Mouse (Mus musculus): ENCODE measurements at regions not wholly inside any gene's neighbourhood (a gene's known extent, or its start where the extent isn't known, plus 50 kb on each side); places are given as distances from the start of the nearest gene placed in this dataset.
A peak's percentile ranks its signal among the peaks of the same experiment; 100 is the strongest.

- no peak for DNase-seq (ENCODE audit: low spot score)
Observed at GRCm38 (mm10) chr1:127009699-127010098, 179.1 kb upstream of the Nckap5 start.

GRCm38 (mm10) chr1:127001700-127002099, 171.1 kb upstream of the Nckap5 start:
- DNase-seq (ENCODE audit: low spot score): peak; percentile 29

- peak; percentile 16 for DNase-seq (ENCODE audit: low spot score)
Observed at GRCm38 (mm10) chr1:126993061-126993640, 162.6 kb upstream of the Nckap5 start.

- DNase-seq (ENCODE audit: low spot score): no peak
Observed at GRCm38 (mm10) chr1:126992441-126992840, 161.8 kb upstream of the Nckap5 start.

- DNase-seq (ENCODE audit: low spot score): no peak
Observed at GRCm38 (mm10) chr1:126982805-126983204, 152.2 kb upstream of the Nckap5 start.

GRCm38 (mm10) chr1:126980311-126980710, 149.7 kb upstream of the Nckap5 start:
- no peak for DNase-seq (ENCODE audit: low spot score)

- DNase-seq (ENCODE audit: low spot score): no peak
Observed at GRCm38 (mm10) chr1:126973871-126974270, 143.3 kb upstream of the Nckap5 start.

- peak; percentile 17 for DNase-seq (ENCODE audit: low spot score)
Observed at GRCm38 (mm10) chr1:126971777-126972421, 141.3 kb upstream of the Nckap5 start.

- no peak for DNase-seq (ENCODE audit: low spot score)
Observed at GRCm38 (mm10) chr1:126971118-126971517, 140.5 kb upstream of the Nckap5 start.

- DNase-seq (ENCODE audit: low spot score): no peak
Observed at GRCm38 (mm10) chr1:126966394-126966793, 135.8 kb upstream of the Nckap5 start.

- DNase-seq (ENCODE audit: low spot score): no peak
Observed at GRCm38 (mm10) chr1:126955839-126956720, 125.5 kb upstream of the Nckap5 start.

GRCm38 (mm10) chr1:126947860-126948259, 117.3 kb upstream of the Nckap5 start:
- DNase-seq (ENCODE audit: low spot score): no peak

- no peak for DNase-seq (ENCODE audit: low spot score)
Observed at GRCm38 (mm10) chr1:126932658-126933057, 102.1 kb upstream of the Nckap5 start.

GRCm38 (mm10) chr1:126931754-126932153, 101.2 kb upstream of the Nckap5 start:
- DNase-seq (ENCODE audit: low spot score): peak; percentile 84

- DNase-seq (ENCODE audit: low spot score): no peak
Observed at GRCm38 (mm10) chr1:126931093-126931492, 100.5 kb upstream of the Nckap5 start.

- DNase-seq (ENCODE audit: low spot score): no peak
Observed at GRCm38 (mm10) chr1:126930611-126931010, 100.0 kb upstream of the Nckap5 start.

- peak; percentile 25 for DNase-seq (ENCODE audit: low spot score)
Observed at GRCm38 (mm10) chr1:126929666-126930065, 99.1 kb upstream of the Nckap5 start.

- DNase-seq (ENCODE audit: low spot score): peak; percentile 33
Observed at GRCm38 (mm10) chr1:126928186-126928585, 97.6 kb upstream of the Nckap5 start.

GRCm38 (mm10) chr1:126925150-126926035, 94.8 kb upstream of the Nckap5 start:
- peak; percentile 56 for DNase-seq (ENCODE audit: low spot score)

GRCm38 (mm10) chr1:126923981-126924380, 93.4 kb upstream of the Nckap5 start:
- no peak for DNase-seq (ENCODE audit: low spot score)

- no peak for DNase-seq (ENCODE audit: low spot score)
Observed at GRCm38 (mm10) chr1:126922231-126922630, 91.6 kb upstream of the Nckap5 start.

- no peak for DNase-seq (ENCODE audit: low spot score)
Observed at GRCm38 (mm10) chr1:126918876-126919275, 88.3 kb upstream of the Nckap5 start.
